Mouse (Mus musculus): ENCODE measurements at regions not wholly inside any gene's neighbourhood (a gene's known extent, or its start where the extent isn't known, plus 50 kb on each side); places are given as distances from the start of the nearest gene placed in this dataset.

DNA sequence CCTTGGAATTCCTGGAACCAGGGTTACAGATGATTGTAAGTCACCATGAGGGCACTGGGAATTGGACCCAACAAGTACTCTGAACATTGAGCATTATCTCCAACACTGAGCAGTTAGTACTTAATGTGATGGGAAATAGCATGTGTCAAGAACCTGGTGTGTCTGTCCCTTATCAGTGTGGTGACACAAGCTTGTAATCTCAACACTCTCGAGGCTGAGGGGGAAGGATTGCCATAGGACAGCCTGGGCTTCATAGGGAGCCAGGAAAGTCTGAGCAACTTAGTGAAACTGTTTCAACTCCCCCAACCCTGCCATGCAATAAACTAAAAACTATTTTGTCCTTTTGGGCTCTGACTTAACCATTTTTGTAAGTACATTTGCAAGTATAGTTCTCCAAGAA, 100.0 kb downstream of the Wdr20rt start:
- Histone ChIP-seq H3K4me2 (ENCODE audit: low read length) (no peak overlapping the region), H3K4me3 (ENCODE audit: control insufficient read depth in 1 of 2, insufficient read depth in 1 of 2, low read depth in 1 of 2, low read length in 2 of 2) (no peak overlapping the region), H3K4me1 (ENCODE audit: control insufficient read depth in 2 of 2, insufficient read depth in 2 of 2, low read length in 2 of 2) (no peaks in the 10 kb centered on the region), H3K27ac (replicated peaks in 1 of 2; ENCODE audit: control insufficient read depth in 1 of 2, insufficient read depth in 1 of 2, low read depth in 2 of 2, low read length in 2 of 2) (no peak overlapping the region), H3K9ac (ENCODE audit: low read length) (no peak overlapping the region), H3K27me3 (ENCODE audit: control insufficient read depth, insufficient read depth, low read length) (no peaks in the 10 kb centered on the region), H3K36me3 (ENCODE audit: control insufficient read depth, insufficient read depth, low read length) (no peaks in the 10 kb centered on the region), H3K9me3 (ENCODE audit: control insufficient read depth, low read length) (no peaks in the 10 kb centered on the region)
- 5% methylated on average over 1 of the region's 1 CpGs for WGBS
- ATAC-seq (ENCODE audit: insufficient number of reproducible peaks, insufficient read depth, low FRiP score, low read depth): no peak

DNA sequence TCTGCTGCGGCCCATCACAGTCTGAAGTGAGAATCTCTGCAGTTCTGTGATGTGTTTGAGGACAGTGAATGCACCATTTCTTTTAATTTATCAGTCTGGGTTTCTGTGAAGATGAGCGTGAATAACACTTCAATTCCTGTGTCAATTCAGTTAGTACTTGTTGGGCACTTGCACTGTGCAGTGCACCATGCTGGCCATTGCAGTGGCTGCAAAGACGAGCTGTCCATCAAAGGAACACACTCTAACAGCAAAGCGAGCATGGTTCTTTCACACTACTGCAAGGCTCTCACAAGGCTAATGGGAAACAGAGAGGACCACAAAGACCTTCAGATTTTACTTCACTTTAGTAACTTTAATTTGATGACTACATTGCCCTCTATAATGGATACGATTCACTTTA, 103.2 kb downstream of the Wdr20rt start:
- Histone ChIP-seq H3K4me3 (ENCODE audit: control insufficient read depth in 1 of 2, insufficient read depth in 1 of 2, low read depth in 1 of 2, low read length in 2 of 2) (no peak overlapping the region), H3K9me3 (ENCODE audit: control insufficient read depth, low read length) (no peaks in the 10 kb centered on the region), H3K4me1 (ENCODE audit: control insufficient read depth in 2 of 2, insufficient read depth in 2 of 2, low read length in 2 of 2) (no peaks in the 10 kb centered on the region), H3K27me3 (ENCODE audit: control insufficient read depth, insufficient read depth, low read length) (no peaks in the 10 kb centered on the region), H3K9ac (ENCODE audit: low read length) (no peak overlapping the region), H3K4me2 (ENCODE audit: low read length) (no peak overlapping the region), H3K36me3 (ENCODE audit: control insufficient read depth, insufficient read depth, low read length) (no peaks in the 10 kb centered on the region), H3K27ac (replicated peaks in 1 of 2; ENCODE audit: control insufficient read depth in 1 of 2, insufficient read depth in 1 of 2, low read depth in 2 of 2, low read length in 2 of 2) (no peak overlapping the region)
- WGBS: 78% methylated on average over 5 of the region's 5 CpGs
- ATAC-seq (ENCODE audit: insufficient number of reproducible peaks, insufficient read depth, low FRiP score, low read depth): no peak

DNA sequence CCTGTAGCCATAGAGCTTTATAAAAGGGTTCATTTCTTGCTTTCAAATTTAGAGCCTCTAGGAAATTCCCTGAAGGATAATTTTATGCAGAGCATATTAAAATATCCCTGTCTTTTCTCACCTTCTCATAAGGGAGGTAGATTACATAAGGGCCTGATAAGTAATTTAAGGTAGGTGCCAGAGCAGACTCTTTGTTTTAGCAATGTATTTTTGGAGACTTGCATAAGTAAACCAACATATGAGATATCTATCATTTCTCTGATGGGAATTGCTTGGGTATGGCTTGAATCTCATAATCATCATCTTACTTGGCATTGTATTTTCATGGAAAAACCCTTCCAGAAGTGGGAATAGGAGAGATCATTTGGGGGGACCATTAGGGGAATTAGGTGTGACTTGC, 104.4 kb downstream of the Wdr20rt start:
- Histone ChIP-seq H3K4me2 (ENCODE audit: low read length) (no peak overlapping the region), H3K4me1 (ENCODE audit: control insufficient read depth in 2 of 2, insufficient read depth in 2 of 2, low read length in 2 of 2) (no peaks in the 10 kb centered on the region), H3K27me3 (ENCODE audit: control insufficient read depth, insufficient read depth, low read length) (no peaks in the 10 kb centered on the region), H3K27ac (replicated peaks in 1 of 2; ENCODE audit: control insufficient read depth in 1 of 2, insufficient read depth in 1 of 2, low read depth in 2 of 2, low read length in 2 of 2) (no peak overlapping the region), H3K9ac (ENCODE audit: low read length) (no peak overlapping the region), H3K4me3 (ENCODE audit: control insufficient read depth in 1 of 2, insufficient read depth in 1 of 2, low read depth in 1 of 2, low read length in 2 of 2) (no peak overlapping the region), H3K9me3 (ENCODE audit: control insufficient read depth, low read length) (no peaks in the 10 kb centered on the region), H3K36me3 (ENCODE audit: control insufficient read depth, insufficient read depth, low read length) (no peaks in the 10 kb centered on the region)
- no peak for ATAC-seq (ENCODE audit: insufficient number of reproducible peaks, insufficient read depth, low FRiP score, low read depth)

DNA sequence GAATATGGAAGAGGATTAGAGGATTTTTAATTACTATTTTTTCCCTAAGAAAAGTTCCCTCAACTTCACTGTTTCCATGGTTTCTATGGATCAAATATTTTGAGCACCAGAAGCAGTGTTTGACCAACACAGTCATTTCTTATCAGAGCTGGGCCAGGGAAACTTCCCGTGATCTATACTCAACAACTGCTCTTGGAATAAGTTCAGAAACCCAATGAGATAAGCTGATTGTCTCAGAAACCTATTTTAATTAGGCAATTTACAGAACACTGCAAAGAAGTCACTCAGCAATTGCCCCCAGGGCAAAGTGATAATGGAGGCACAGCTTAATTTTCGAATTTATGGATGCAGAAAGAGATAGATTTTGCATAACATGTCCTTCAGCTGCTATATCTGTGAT, 114.7 kb downstream of the Wdr20rt start:
- no peak overlapping the region for H3K4me2 ChIP-seq (ENCODE audit: low read length)
- no peaks in the 10 kb centered on the region for H3K4me1 ChIP-seq (ENCODE audit: control insufficient read depth in 2 of 2, insufficient read depth in 2 of 2, low read length in 2 of 2)
- no peak overlapping the region for H3K9ac ChIP-seq (ENCODE audit: low read length)
- no peaks in the 10 kb centered on the region for H3K27me3 ChIP-seq (ENCODE audit: control insufficient read depth, insufficient read depth, low read length)
- 37% methylated on average over 2 of the region's 2 CpGs for WGBS
- H3K9me3 ChIP-seq (ENCODE audit: control insufficient read depth, low read length): no peaks in the 10 kb centered on the region
- no peak for ATAC-seq (ENCODE audit: insufficient number of reproducible peaks, insufficient read depth, low FRiP score, low read depth)
- no peaks in the 10 kb centered on the region for H3K36me3 ChIP-seq (ENCODE audit: control insufficient read depth, insufficient read depth, low read length)
- no peak overlapping the region for H3K4me3 ChIP-seq (ENCODE audit: control insufficient read depth in 1 of 2, insufficient read depth in 1 of 2, low read depth in 1 of 2, low read length in 2 of 2)
- no peak overlapping the region for H3K27ac ChIP-seq (replicated peaks in 1 of 2; ENCODE audit: control insufficient read depth in 1 of 2, insufficient read depth in 1 of 2, low read depth in 2 of 2, low read length in 2 of 2)

DNA sequence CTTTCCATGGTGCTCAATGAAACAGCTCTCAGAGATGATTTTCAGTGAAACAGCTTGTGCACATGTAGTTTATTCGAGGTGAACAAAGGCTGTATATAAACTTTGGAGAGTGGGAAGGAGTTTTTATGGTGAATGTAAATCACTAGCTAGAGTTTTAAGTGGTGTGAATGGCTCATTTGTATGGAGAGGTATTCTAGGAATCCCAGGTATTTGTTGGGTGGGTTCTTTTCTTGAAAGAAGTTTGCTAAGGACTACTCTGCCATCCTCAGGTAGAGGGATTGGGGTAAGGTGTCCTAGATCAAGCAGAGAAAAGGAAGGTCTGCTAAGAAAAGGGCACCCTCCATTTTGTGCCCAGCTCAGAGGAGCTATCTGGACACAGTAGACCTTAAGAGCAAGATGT, 121.9 kb downstream of the Wdr20rt start:
- H3K9me3 ChIP-seq (ENCODE audit: control insufficient read depth, low read length): no peaks in the 10 kb centered on the region
- WGBS: 58% methylated on average over 1 of the region's 1 CpGs
- ATAC-seq (ENCODE audit: insufficient number of reproducible peaks, insufficient read depth, low FRiP score, low read depth): no peak
- no peaks in the 10 kb centered on the region for H3K27me3 ChIP-seq (ENCODE audit: control insufficient read depth, insufficient read depth, low read length)
- no peak overlapping the region for H3K4me2 ChIP-seq (ENCODE audit: low read length)
- no peaks in the 10 kb centered on the region for H3K36me3 ChIP-seq (ENCODE audit: control insufficient read depth, insufficient read depth, low read length)
- H3K27ac ChIP-seq (replicated peaks in 1 of 2; ENCODE audit: control insufficient read depth in 1 of 2, insufficient read depth in 1 of 2, low read depth in 2 of 2, low read length in 2 of 2): no peak overlapping the region
- no peak overlapping the region for H3K9ac ChIP-seq (ENCODE audit: low read length)
- no peaks in the 10 kb centered on the region for H3K4me1 ChIP-seq (ENCODE audit: control insufficient read depth in 2 of 2, insufficient read depth in 2 of 2, low read length in 2 of 2)
- no peak overlapping the region for H3K4me3 ChIP-seq (ENCODE audit: control insufficient read depth in 1 of 2, insufficient read depth in 1 of 2, low read depth in 1 of 2, low read length in 2 of 2)

DNA sequence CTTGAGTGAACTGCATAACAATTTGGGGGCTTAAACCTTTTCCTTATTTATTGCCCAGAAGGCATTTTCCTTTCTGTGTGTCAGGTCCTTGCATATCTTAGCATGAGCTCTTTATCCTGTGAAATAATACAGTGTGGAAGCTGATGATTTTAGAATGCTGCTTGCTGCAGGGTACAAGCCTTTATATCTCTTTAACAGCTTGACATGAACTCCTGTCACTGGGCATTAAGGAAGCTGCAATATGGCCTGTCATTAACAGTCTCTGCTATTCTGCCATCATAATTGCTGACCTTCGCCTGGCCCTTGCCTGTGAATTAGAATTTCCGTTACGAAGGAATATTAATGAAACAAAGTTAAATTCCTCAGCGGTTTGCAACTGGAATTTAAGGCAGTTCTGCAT, 124.2 kb downstream of the Wdr20rt start:
- Histone ChIP-seq H3K27me3 (ENCODE audit: control insufficient read depth, insufficient read depth, low read length) (no peaks in the 10 kb centered on the region), H3K9me3 (ENCODE audit: control insufficient read depth, low read length) (no peaks in the 10 kb centered on the region), H3K36me3 (ENCODE audit: control insufficient read depth, insufficient read depth, low read length) (no peaks in the 10 kb centered on the region), H3K4me3 (ENCODE audit: control insufficient read depth in 1 of 2, insufficient read depth in 1 of 2, low read depth in 1 of 2, low read length in 2 of 2) (no peak overlapping the region), H3K9ac (ENCODE audit: low read length) (no peak overlapping the region), H3K27ac (replicated peaks in 1 of 2; ENCODE audit: control insufficient read depth in 1 of 2, insufficient read depth in 1 of 2, low read depth in 2 of 2, low read length in 2 of 2) (no peak overlapping the region), H3K4me2 (ENCODE audit: low read length) (no peak overlapping the region), H3K4me1 (ENCODE audit: control insufficient read depth in 2 of 2, insufficient read depth in 2 of 2, low read length in 2 of 2) (no peaks in the 10 kb centered on the region)
- WGBS: 84% methylated on average over 4 of the region's 4 CpGs
- ATAC-seq (ENCODE audit: insufficient number of reproducible peaks, insufficient read depth, low FRiP score, low read depth): no peak

DNA sequence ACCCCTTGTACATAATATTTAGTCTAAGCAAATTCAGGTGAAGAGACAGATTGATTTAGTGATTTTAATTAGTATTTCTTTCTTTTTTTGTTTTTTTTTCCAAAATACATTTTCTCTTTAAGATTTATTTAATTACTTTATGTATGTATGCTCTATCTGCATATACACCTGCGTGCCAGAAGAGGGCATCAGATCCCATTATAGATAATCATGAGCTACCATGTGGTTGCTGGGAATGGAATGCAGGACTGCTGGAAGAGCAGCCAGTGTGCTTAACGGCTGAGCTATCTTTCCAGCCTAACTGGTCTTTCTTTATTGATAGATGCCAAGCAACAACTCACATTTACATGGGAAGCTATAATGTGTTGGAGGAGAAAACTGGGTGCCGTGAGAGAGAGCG, 138.9 kb downstream of the Wdr20rt start:
- no peak overlapping the region for H3K4me2 ChIP-seq (ENCODE audit: low read length)
- 0 out of 4 replicates have a peak, but pooled peaks cover 0 to 2% of the 10 kb centered on the region in 2 experiments for H3K4me1 ChIP-seq (ENCODE audit: control insufficient read depth in 2 of 2, insufficient read depth in 2 of 2, low read length in 2 of 2)
- H3K27ac ChIP-seq (replicated peaks in 1 of 2; ENCODE audit: control insufficient read depth in 1 of 2, insufficient read depth in 1 of 2, low read depth in 2 of 2, low read length in 2 of 2): no peak overlapping the region
- no peaks in the 10 kb centered on the region for H3K36me3 ChIP-seq (ENCODE audit: control insufficient read depth, insufficient read depth, low read length)
- H3K9ac ChIP-seq (ENCODE audit: low read length): no peak overlapping the region
- H3K27me3 ChIP-seq (ENCODE audit: control insufficient read depth, insufficient read depth, low read length): no peaks in the 10 kb centered on the region
- no peak for ATAC-seq (ENCODE audit: insufficient number of reproducible peaks, insufficient read depth, low FRiP score, low read depth)
- 65% methylated on average over 4 of the region's 4 CpGs for WGBS
- no peak overlapping the region for H3K4me3 ChIP-seq (ENCODE audit: control insufficient read depth in 1 of 2, insufficient read depth in 1 of 2, low read depth in 1 of 2, low read length in 2 of 2)
- H3K9me3 ChIP-seq (ENCODE audit: control insufficient read depth, low read length): no peaks in the 10 kb centered on the region

DNA sequence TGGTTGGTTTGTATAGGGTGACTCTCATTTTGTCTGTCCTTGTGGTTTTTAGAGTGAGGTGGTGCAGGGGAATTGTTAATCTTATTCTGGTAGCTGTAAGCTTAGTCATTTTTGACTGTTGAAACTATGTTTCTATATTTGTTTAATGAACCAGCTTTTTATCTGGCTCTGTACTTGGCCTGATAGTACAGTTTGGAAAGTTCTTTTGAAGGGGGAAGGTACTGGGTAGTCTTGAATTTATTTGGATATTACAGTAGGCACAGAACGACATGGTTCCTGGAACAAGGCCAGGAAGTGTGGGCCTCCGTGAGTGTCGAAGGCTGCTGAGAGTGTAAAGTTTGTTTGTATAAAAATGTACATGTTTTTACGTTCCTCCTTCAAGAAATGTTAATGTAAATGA, 142.0 kb downstream of the Wdr20rt start:
- Histone ChIP-seq H3K4me3 (ENCODE audit: control insufficient read depth in 1 of 2, insufficient read depth in 1 of 2, low read depth in 1 of 2, low read length in 2 of 2) (no peak overlapping the region), H3K9me3 (ENCODE audit: control insufficient read depth, low read length) (no peaks in the 10 kb centered on the region), H3K9ac (ENCODE audit: low read length) (no peak overlapping the region), H3K27ac (replicated peaks in 1 of 2; ENCODE audit: control insufficient read depth in 1 of 2, insufficient read depth in 1 of 2, low read depth in 2 of 2, low read length in 2 of 2) (no peak overlapping the region; a peak in 1 of 4 replicates), H3K27me3 (ENCODE audit: control insufficient read depth, insufficient read depth, low read length) (no peaks in the 10 kb centered on the region), H3K4me1 (ENCODE audit: control insufficient read depth in 2 of 2, insufficient read depth in 2 of 2, low read length in 2 of 2) (0 out of 4 replicates have a peak, but pooled peaks cover 0 to 2% of the 10 kb centered on the region in 2 experiments), H3K36me3 (ENCODE audit: control insufficient read depth, insufficient read depth, low read length) (no peaks in the 10 kb centered on the region), H3K4me2 (ENCODE audit: low read length) (no peak overlapping the region)
- 22% methylated on average over 4 of the region's 4 CpGs for whole genome bisulfite sequencing
- ATAC-seq (ENCODE audit: insufficient number of reproducible peaks, insufficient read depth, low FRiP score, low read depth): no peak
